Mouse (Mus musculus) limb, embryonic 11.5 days (tissue): Measurements from ENCODE around the gene Socs2. TPM values are rescaled to one million over a fixed set of nuclear protein-coding genes. Genes with fewer than 3 reads are reported as not detected.

ENCODE experiments used
- ATAC-seq: fragments of 200-750 bp; cut with Nextera tagmentation; 2 replicates; pipeline ENCODE4 v1.8.0; 2017; ENCODE audit warnings: low read depth; ENCODE audit not compliant: insufficient number of reproducible peaks, low FRiP score, low TSS enrichment
- DNase-seq: peaks from one replicate; pipeline ENCODE4 v3.0.0-alpha.2; 2015; ENCODE audit warnings: low spot score
- H3K27ac ChIP-seq: fragments of 300-500 bp; sonication (generic); replicated peaks from 2 replicates; pipeline ENCODE4 v1.5.1; 2014; ENCODE audit warnings: low read depth, mild to moderate bottlenecking, low read length
- H3K27me3 ChIP-seq: fragments of 300-500 bp; sonication (generic); 2 replicates; pipeline ENCODE4 v1.6.1; 2014; ENCODE audit warnings: mild to moderate bottlenecking, low read length, mixed read lengths; ENCODE audit not compliant: control insufficient read depth, insufficient read depth
- H3K36me3 ChIP-seq: fragments of 300-500 bp; sonication (generic); 2 replicates; pipeline ENCODE4 v1.6.1; 2014; ENCODE audit warnings: mild to moderate bottlenecking, low read length, moderate library complexity, mixed read lengths; ENCODE audit not compliant: control insufficient read depth, insufficient read depth
- H3K4me1 ChIP-seq: fragments of 300-500 bp; sonication (generic); 2 replicates; pipeline ENCODE4 v1.6.1; 2014; ENCODE audit warnings: low read length, mixed read lengths; ENCODE audit not compliant: control insufficient read depth, insufficient read depth
- H3K4me2 ChIP-seq: fragments of 300-500 bp; sonication (generic); 2 replicates; pipeline ENCODE4 v1.6.1; 2014; ENCODE audit warnings: low read depth, mild to moderate bottlenecking, moderate library complexity; ENCODE audit not compliant: severe bottlenecking
- H3K4me3 ChIP-seq: fragments of 300-500 bp; sonication (generic); 2 replicates; pipeline ENCODE4 v1.5.1; 2014; ENCODE audit warnings: low read depth, low read length
- H3K9ac ChIP-seq: fragments of 300-500 bp; sonication (generic); 2 replicates; pipeline ENCODE4 v1.6.1; 2014; ENCODE audit warnings: mild to moderate bottlenecking, low read length
- H3K9me3 ChIP-seq: fragments of 300-500 bp; sonication (generic); 2 replicates; pipeline ENCODE4 v1.6.1; 2016; ENCODE audit warnings: low read length; ENCODE audit not compliant: control insufficient read depth
- WGBS: fragments of 180-500 bp; shearing (Covaris S2); extraction: QIAGEN DNeasy Blood & Tissue Kit; methylation state at CpG from one replicate; pipeline ENCODE4 v1.1.7; 2014; 5-methylcytosine and 5-hydroxymethylcytosine counted together
- polyA plus RNA-seq: library from polyadenylated mRNA; unstranded; fragments of >200 nt; fragmentation: Nextera tagmentation; extraction: Ambion mirVana; gene quantifications from 2 replicates; pipeline ENCODE4 v1.2.1, GENCODE M21; 2014

Socs2 gene
- polyA plus RNA-seq, 1 experiment from 2014 or later = 42.9 TPM

DNA sequence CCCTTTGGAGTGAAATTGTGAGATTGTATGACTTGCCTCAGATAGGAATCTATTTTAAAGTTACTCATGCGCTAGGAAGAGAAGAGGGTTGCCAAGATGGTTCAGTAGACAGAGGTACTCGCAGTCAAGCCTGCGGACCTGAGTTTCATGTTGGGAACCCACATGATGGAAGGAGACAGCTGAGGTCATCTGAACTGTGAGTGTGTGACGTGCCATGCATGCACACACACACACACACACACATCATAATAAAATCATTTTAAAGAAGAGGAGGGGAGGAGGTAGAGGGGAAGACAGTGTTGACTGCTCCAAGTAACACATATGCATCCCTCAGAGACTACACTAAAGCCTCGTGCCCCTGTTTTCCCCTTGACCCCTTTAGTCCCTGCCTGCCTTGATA is 56.9 kb downstream of the Socs2 start:
- 75% methylated on average over 5 of the region's 5 CpGs for WGBS
- no peak for ATAC-seq
- H3K4me3 ChIP-seq = no peak overlapping the region
- H3K4me2 ChIP-seq = no peak overlapping the region
- no peaks in the 10 kb centered on the region for H3K27me3 ChIP-seq
- no peaks in the 10 kb centered on the region for H3K9me3 ChIP-seq
- no peak overlapping the region for H3K9ac ChIP-seq
- no peaks in the 10 kb centered on the region for H3K36me3 ChIP-seq
- H3K4me1 ChIP-seq = no peaks in the 10 kb centered on the region
- DNase-seq = no peak
- no peak overlapping the region for H3K27ac ChIP-seq

DNA sequence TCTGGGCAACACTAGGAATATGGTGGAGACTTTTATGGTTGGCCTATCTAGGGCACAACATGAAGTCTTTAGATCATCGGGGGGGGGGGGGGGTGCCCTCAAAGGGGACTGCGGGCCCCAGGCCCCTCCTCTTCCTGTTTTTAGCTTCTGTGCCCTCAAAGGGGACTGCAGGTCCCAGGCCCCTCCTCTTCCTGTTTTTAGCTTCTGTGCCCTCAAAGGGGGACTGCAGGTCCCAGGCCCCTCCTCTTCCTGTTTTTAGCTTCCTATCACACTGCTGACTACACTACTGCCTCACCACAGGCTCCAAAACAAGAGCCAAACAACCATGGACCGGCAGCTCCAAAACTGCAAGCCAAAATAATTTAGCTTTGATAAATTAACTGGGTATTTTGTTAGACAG is 59.3 kb downstream of the Socs2 start:
- H3K4me3 ChIP-seq = no peak overlapping the region
- H3K9me3 ChIP-seq = no peaks in the 10 kb centered on the region
- no peak for DNase-seq
- no peaks in the 10 kb centered on the region for H3K4me1 ChIP-seq
- H3K9ac ChIP-seq = no peak overlapping the region
- WGBS = 90% methylated on average over 3 of the region's 3 CpGs
- no peak overlapping the region for H3K4me2 ChIP-seq
- ATAC-seq = no peak
- H3K27me3 ChIP-seq = no peaks in the 10 kb centered on the region
- H3K36me3 ChIP-seq = no peaks in the 10 kb centered on the region
- no peak overlapping the region for H3K27ac ChIP-seq

DNA sequence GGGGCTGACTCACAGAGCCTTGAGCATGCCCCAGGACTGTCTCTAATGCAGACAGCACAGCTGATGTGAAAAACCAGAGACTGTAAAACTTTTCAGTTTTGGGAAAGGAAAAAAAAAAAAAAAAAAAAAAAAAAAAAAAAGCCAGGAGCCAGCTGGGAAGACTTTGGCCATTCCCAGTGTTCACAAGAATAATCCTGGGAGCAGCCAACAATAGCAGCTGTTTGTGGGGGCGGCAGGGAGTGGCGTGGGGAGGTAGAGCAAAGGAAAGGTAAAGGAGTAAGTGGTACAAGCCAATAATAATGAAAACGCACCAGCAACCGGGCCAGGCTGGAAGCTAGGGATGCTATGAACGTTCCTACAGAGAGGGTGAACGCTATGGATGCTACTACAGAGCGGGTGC is 60.3 kb downstream of the Socs2 start:
- Histone ChIP-seq H3K4me1 (no peaks in the 10 kb centered on the region), H3K36me3 (no peaks in the 10 kb centered on the region), H3K9ac (no peak overlapping the region), H3K27me3 (no peaks in the 10 kb centered on the region), H3K4me2 (no peak overlapping the region), H3K4me3 (no peak overlapping the region), H3K27ac (no peak overlapping the region), H3K9me3 (no peaks in the 10 kb centered on the region)
- WGBS = 90% methylated on average over 7 of the region's 7 CpGs
- no peak for DNase-seq
- ATAC-seq = no peak

DNA sequence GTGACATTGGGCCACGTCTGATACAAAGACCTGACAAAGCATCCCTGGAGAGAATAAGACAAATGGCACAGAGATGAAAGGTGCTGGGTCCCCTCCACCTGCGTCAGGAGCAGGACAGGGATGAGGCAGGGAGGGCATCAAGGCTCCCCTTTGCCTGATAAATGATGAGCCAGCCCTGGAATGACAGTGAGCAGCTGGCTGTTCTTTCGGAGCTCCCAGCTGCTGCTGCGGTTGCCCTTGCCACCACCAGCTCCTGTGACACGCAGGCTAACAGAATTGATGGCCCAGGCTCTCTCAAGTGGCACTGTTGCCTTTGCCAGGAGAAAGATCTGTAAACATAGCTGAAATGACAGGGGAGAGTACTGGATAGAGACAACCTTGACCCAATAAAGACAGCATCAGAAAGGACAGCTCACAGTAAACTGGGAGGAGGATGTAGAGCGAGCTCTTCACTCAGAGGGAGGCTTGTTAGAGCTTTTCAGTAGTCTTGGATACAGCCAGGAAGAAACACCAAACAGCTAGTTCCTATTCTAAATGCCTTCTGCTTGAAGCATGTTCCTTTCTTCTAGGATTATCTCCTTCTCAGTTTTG is 61.2 kb downstream of the Socs2 start:
- DNase-seq (no peak), ATAC-seq (no peak)
- 37% methylated on average over 6 of the region's 6 CpGs for WGBS
- H3K27ac ChIP-seq = no peak overlapping the region
- no peak overlapping the region for H3K4me2 ChIP-seq
- no peaks in the 10 kb centered on the region for H3K27me3 ChIP-seq
- H3K4me3 ChIP-seq = no peak overlapping the region
- H3K4me1 ChIP-seq = no peaks in the 10 kb centered on the region
- no peaks in the 10 kb centered on the region for H3K36me3 ChIP-seq
- H3K9me3 ChIP-seq = no peaks in the 10 kb centered on the region
- no peak overlapping the region for H3K9ac ChIP-seq

DNA sequence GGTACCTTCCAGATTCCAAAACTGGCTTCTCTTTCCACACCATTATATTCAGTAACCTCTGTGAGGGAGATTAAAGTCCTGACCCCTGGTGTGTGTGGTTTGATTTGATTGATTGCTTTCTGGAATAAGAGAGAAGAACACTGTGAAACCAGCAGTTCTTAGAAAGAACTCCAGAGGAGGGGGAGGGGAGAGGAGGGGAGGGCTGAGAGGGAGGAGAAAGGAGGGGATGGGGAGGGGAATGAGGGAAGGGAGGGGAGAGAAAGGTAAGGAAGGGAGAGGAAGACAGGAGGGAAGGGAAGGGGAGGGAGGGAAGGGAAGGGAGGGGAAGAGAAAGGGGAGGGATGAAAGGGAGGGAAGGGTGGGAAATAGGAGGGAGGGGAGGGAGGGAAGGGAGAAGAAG is 62.3 kb downstream of the Socs2 start:
- Histone ChIP-seq H3K4me1 (no peaks in the 10 kb centered on the region), H3K4me2 (no peak overlapping the region), H3K27ac (no peak overlapping the region), H3K9me3 (no peaks in the 10 kb centered on the region), H3K36me3 (no peaks in the 10 kb centered on the region), H3K9ac (no peak overlapping the region), H3K27me3 (no peaks in the 10 kb centered on the region), H3K4me3 (no peak overlapping the region)
- DNase-seq (no peak), ATAC-seq (no peak)

DNA sequence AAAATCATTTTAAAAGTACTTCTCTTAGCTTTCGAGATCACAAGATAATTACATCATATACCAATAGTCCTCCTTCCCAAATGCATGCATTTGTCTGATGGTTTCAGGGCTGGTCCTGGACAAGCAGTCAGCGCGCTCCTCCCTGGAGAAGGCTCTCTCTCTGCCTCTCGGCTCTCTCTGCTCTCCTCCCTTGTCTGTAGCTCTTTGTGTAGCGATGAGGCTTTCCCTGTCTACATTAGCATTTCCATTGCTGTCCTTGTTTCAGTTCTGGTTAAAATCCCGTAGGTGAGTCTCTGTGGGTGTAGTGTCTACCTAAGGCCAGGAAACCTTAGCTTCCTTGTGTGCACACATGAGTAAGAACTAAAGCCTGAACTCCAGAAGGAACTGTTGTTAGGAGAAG is 62.9 kb downstream of the Socs2 start:
- no peak for ATAC-seq
- Histone ChIP-seq H3K27ac (no peak overlapping the region), H3K36me3 (no peaks in the 10 kb centered on the region), H3K4me2 (no peak overlapping the region), H3K9me3 (no peaks in the 10 kb centered on the region), H3K27me3 (no peaks in the 10 kb centered on the region), H3K9ac (no peak overlapping the region), H3K4me1 (no peaks in the 10 kb centered on the region), H3K4me3 (no peak overlapping the region)
- 92% methylated on average over 6 of the region's 6 CpGs for WGBS
- no peak for DNase-seq

DNA sequence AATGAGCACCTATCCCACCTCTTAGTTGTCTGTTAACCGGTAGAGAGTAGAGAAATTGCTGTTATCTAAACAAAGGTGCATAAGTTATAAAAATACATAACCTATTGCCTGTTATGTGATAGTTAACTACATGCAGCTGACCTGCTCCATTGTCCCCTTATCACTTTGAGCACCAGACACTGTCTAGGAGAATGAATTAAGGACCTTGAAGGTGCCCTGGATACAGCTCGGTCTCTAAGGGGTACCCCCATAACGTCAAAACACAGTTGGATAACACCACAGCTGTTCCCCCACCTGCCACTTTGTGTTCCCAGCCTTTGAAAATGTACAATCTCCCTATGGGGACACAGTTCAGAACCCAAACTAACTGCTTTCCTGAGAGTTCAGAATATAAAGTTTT is 68.5 kb downstream of the Socs2 start:
- Histone ChIP-seq H3K9me3 (no peaks in the 10 kb centered on the region), H3K27ac (no peak overlapping the region), H3K9ac (no peak overlapping the region), H3K4me1 (no peaks in the 10 kb centered on the region), H3K27me3 (no peaks in the 10 kb centered on the region), H3K4me3 (no peak overlapping the region), H3K4me2 (no peak overlapping the region), H3K36me3 (no peaks in the 10 kb centered on the region)
- ATAC-seq = no peak
- DNase-seq = no peak
- 87% methylated on average over 3 of the region's 3 CpGs for WGBS

DNA sequence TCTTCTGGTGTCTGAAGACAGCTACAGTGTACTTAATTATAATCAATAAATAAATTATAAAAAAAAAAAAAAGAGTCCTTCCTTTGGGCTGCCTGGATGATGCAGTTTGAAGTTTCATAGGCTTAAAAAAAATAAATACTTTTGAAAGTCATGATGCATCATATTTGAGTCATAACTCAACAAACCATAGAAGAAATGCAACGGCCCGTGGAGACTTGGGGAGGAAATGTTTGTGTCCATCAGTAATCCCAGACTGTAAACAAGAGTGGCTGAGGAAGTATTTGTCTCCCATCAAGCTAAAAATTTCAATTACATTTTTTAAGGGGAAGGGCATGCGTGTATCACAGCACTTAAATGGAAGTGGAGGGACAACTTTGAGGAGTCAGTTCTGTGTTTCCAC is 69.2 kb downstream of the Socs2 start:
- no peaks in the 10 kb centered on the region for H3K9me3 ChIP-seq

DNA sequence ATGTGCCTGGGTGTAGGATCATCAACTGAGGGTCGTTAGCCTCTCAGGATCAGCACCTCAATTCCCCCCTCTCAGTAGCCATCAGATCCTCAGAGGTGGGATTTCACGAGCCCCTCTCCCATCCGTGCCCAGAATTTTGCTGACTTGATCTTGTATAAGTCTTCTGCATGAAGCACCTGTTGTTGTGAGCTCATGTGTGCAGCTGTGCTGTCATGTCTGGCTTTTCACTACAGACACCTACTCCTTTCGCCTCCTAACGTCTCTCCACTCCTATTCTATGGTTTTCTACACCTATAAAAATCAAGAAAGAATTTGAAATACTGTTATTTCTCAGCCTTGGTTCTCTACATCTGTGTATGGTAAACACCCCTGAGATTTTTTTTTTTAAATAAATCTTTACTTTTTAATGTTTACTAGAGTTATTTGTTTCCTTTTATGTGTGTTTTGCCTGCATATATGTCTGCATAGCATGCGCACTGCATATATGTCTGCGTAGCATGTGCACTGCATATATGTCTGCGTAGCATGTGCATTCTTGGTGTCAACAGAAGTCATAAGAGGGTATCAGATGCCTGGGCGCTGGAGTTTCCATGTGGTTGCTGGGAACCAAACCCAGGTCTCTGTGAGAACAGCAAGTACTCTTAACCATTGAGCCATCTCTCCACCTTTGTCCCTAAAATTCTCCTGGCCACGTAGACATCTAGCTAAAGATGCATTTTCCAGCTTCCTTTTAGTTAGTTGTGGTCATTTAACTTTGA is 74.0 kb downstream of the Socs2 start:
- no peaks in the 10 kb centered on the region for H3K27me3 ChIP-seq
- H3K4me1 ChIP-seq = no peaks in the 10 kb centered on the region
- no peak overlapping the region for H3K4me2 ChIP-seq
- ATAC-seq = no peak
- DNase-seq = no peak
- 85% methylated on average over 10 of the region's 10 CpGs for WGBS
- no peak overlapping the region for H3K27ac ChIP-seq
- no peaks in the 10 kb centered on the region for H3K36me3 ChIP-seq
- H3K9me3 ChIP-seq = no peaks in the 10 kb centered on the region
- H3K9ac ChIP-seq = no peak overlapping the region
- H3K4me3 ChIP-seq = no peak overlapping the region

More for the DNA sequence above, 69.2 kb downstream of the Socs2 start:
- no peak for DNase-seq
- ATAC-seq = no peak
- H3K27me3 ChIP-seq = no peaks in the 10 kb centered on the region
- H3K9ac ChIP-seq = no peak overlapping the region
- 92% methylated on average over 3 of the region's 3 CpGs for WGBS
- H3K4me1 ChIP-seq = no peaks in the 10 kb centered on the region
- no peak overlapping the region for H3K27ac ChIP-seq
- H3K4me3 ChIP-seq = no peak overlapping the region
- H3K4me2 ChIP-seq = no peak overlapping the region
- no peaks in the 10 kb centered on the region for H3K36me3 ChIP-seq
